Comparison of ENCODE assay signal across 9 mouse cellular contexts in the genomic region with DNA sequence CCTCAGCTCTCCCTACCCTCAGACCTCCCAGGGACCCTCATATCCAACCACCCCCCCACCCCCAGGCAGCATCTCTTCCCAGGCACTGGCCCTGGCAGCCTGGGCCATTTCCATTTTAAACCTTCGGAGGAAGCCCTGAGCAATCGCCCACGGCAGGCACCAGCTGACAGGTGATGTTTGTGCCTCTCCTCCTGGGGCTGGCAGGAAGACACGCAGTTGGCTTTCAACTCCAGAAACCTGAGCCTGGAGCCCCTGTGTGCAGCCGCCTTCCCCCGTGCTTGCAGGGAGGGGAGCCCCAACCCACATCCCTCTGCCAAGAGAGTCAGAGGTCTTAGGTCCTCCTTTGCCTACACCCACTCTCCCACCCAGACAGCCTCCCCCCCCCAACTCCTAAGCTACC. TPM values are rescaled to one million over a fixed set of nuclear protein-coding genes. Genes with fewer than 3 reads are reported as not detected.
A peak's percentile ranks its signal among the peaks of the same experiment; 100 is the strongest.
DNase-seq lines count a peak whose midpoint lies in the region; ATAC-seq lines count a peak whose summit lies in the region.
"Had no signal": no experiment of that assay in that cellular context is flagged by ENCODE, and none has a peak within 500 bp of the region (broad histone marks: within the 10 kb centered on the region; RNA-seq: fewer than 3 reads in every experiment).

No protein-coding gene starts in this region.

- H3K9me3 ChIP-seq in heart, embryonic 13.5 days, result no peaks in the 10 kb centered on the region
- no peaks in the 10 kb centered on the region for H3K9me3 ChIP-seq in hindbrain, embryonic 12.5 days (replicated peaks)
- no peaks in the 10 kb centered on the region for H3K9me3 ChIP-seq in neural tube, embryonic 12.5 days
- H3K9me3 ChIP-seq: megakaryocyte, embryonic 14.5 days had no signal

- peaks cover 89% of the 10 kb centered on the region for H3K27me3 ChIP-seq in heart, embryonic 13.5 days (replicated peaks)
- H3K27me3 ChIP-seq in hindbrain, embryonic 12.5 days, result peaks cover 90% of the 10 kb centered on the region
- peaks cover 85% of the 10 kb centered on the region for H3K27me3 ChIP-seq in neural tube, embryonic 12.5 days (replicated peaks)

- no peaks in the 10 kb centered on the region for H3K36me3 ChIP-seq in heart, embryonic 13.5 days
- H3K36me3 ChIP-seq in hindbrain, embryonic 12.5 days, result no peaks in the 10 kb centered on the region
- no peaks in the 10 kb centered on the region for H3K36me3 ChIP-seq in neural tube, embryonic 12.5 days

- DNase-seq in heart, adult 8-10 months (ENCODE audit: low spot score), result no peak
- DNase-seq in cerebellum, postnatal 10 days, result peak; percentile 48 to 56
- no peak for DNase-seq in c-Kit-positive CD71-positive TER-119-positive erythroid progenitor cells, embryonic 14.5 days (ENCODE audit: low spot score)
- no peak for DNase-seq in frontal cortex, postnatal 25 days (ENCODE audit: low spot score in 2 of 2)
- DNase-seq in retina, embryonic 14.5 days (ENCODE audit: low spot score), result no peak

- H3K9ac ChIP-seq in heart, embryonic 13.5 days, result peak overlapping the region; percentile 83; the same call in 1 of the 2 replicates
- H3K9ac ChIP-seq in hindbrain, embryonic 12.5 days, result peak overlapping the region; percentile 83
- H3K9ac ChIP-seq in neural tube, embryonic 12.5 days, result 0 out of 2 replicates have a peak overlapping the region, but pooled peaks have one; percentile 65

- H3K4me2 ChIP-seq in heart, embryonic 13.5 days, result peak overlapping the region; percentile 100
- peak overlapping the region; percentile 99 for H3K4me2 ChIP-seq in hindbrain, embryonic 12.5 days (replicated peaks)
- H3K4me2 ChIP-seq in neural tube, embryonic 12.5 days (replicated peaks), result peak overlapping the region; percentile 95

- H3K4me3 ChIP-seq in heart, embryonic 13.5 days, result peak overlapping the region; percentile 73; the same call in 1 of the 2 replicates
- peak overlapping the region; percentile 69 for H3K4me3 ChIP-seq in hindbrain, embryonic 12.5 days
- H3K4me3 ChIP-seq in neural tube, embryonic 12.5 days, result peak overlapping the region; percentile 64

- no peak overlapping the region for H3K27ac ChIP-seq in heart, embryonic 13.5 days (replicated peaks)
- H3K27ac ChIP-seq in hindbrain, embryonic 12.5 days, result no peak overlapping the region
- H3K27ac ChIP-seq in neural tube, embryonic 12.5 days, result no peak overlapping the region

- WGBS in heart, embryonic 13.5 days, result 18% methylated on average over 6 of the region's 6 CpGs
- 10% methylated on average over 6 of the region's 6 CpGs for WGBS in hindbrain, embryonic 12.5 days
- WGBS in neural tube, embryonic 12.5 days, result 5% methylated on average over 6 of the region's 6 CpGs

- H3K4me1 ChIP-seq in heart, embryonic 13.5 days, result peaks cover 35% of the 10 kb centered on the region
- H3K4me1 ChIP-seq in hindbrain, embryonic 12.5 days, result peaks cover 52% of the 10 kb centered on the region
- peaks cover 42% of the 10 kb centered on the region for H3K4me1 ChIP-seq in neural tube, embryonic 12.5 days

- ATAC-seq in heart, embryonic 13.5 days (ENCODE audit: extremely low read depth, insufficient number of reproducible peaks, low FRiP score, low TSS enrichment), result no peak
- no peak for ATAC-seq in hindbrain, embryonic 12.5 days (ENCODE audit: low FRiP score)
- no peak for ATAC-seq in neural tube, embryonic 12.5 days (ENCODE audit: low FRiP score, low read depth)

RNA-seq across cellular contexts. Expression of a gene that starts 41.9 kb away (rescaled TPM):
- 147 and 160 TPM in 2 replicates for polyA plus RNA-seq in heart, embryonic 13.5 days (2015; fragmentation: Nextera tagmentation; extraction: Ambion mirVana)
- total RNA-seq in heart, adult 8-10 months (2022), result 10 to 100 TPM; 62.2 to 71.6 (median 68.0) TPM
- polyA plus RNA-seq in hindbrain, embryonic 12.5 days (2016; fragmentation: Nextera tagmentation; extraction: Ambion mirVana), result 217 and 218 TPM in 2 replicates
- 244 and 249 TPM in 2 replicates for polyA plus RNA-seq in neural tube, embryonic 12.5 days (2016; fragmentation: Nextera tagmentation; extraction: Ambion mirVana)

RNA-seq across cellular contexts. Expression of a gene that starts 53.2 kb away (rescaled TPM):
- polyA plus RNA-seq in heart, embryonic 13.5 days (2015; fragmentation: Nextera tagmentation; extraction: Ambion mirVana), result 1,676 and 1,958 TPM in 2 replicates
- 100 to 1,000 TPM; 406 to 459 (median 432) TPM for total RNA-seq in heart, adult 8-10 months (2022)
- polyA plus RNA-seq in hindbrain, embryonic 12.5 days (2016; fragmentation: Nextera tagmentation; extraction: Ambion mirVana), result 715 and 817 TPM in 2 replicates
- 822 and 941 TPM in 2 replicates for polyA plus RNA-seq in neural tube, embryonic 12.5 days (2016; fragmentation: Nextera tagmentation; extraction: Ambion mirVana)

RNA-seq across cellular contexts. Expression of a gene that starts 58.7 kb away (rescaled TPM):
- polyA plus RNA-seq in heart, embryonic 13.5 days (2015; fragmentation: Nextera tagmentation; extraction: Ambion mirVana), result 1.1 and 1.4 TPM in 2 replicates
- total RNA-seq in heart, adult 8-10 months (2022), result 1 to 10 TPM in 3 of 4 experiments, under 1 TPM in 1; 0.92 to 2.0 (median 1.4) TPM
- 5.5 and 6.6 TPM in 2 replicates for polyA plus RNA-seq in hindbrain, embryonic 12.5 days (2016; fragmentation: Nextera tagmentation; extraction: Ambion mirVana)
- 7.0 and 9.9 TPM in 2 replicates for polyA plus RNA-seq in neural tube, embryonic 12.5 days (2016; fragmentation: Nextera tagmentation; extraction: Ambion mirVana)

Comparison
In these comparisons a context has a peak if more than half of its experiments do, and no peak if none do; other contexts are left out.
1. DNase-seq: peak in cerebellum, postnatal 10 days (2 of 2); none in heart, adult 8-10 months (single experiment), c-Kit-positive CD71-positive TER-119-positive erythroid progenitor cells, embryonic 14.5 days (single experiment), frontal cortex, postnatal 25 days (0 of 2) and retina, embryonic 14.5 days (single experiment).
2. Peak in every context shown above with its lines, with median percentiles within 50 percentile points of each other: H3K4me2 ChIP-seq, H3K4me3 ChIP-seq and H3K9ac ChIP-seq.